Mouse (Mus musculus): ENCODE data around the gene Gab3. TPM values are rescaled to one million over a fixed set of nuclear protein-coding genes. Genes with fewer than 3 reads are reported as not detected.
"Not testable (repeated sequence)": the region's sequence is repeated elsewhere in the genome, so short reads cannot be mapped to it uniquely, and the experiment has no call there.

The Gab3 gene
- polyA plus RNA-seq, 1 experiment from 2014 or later: 2.6 TPM

DNA sequence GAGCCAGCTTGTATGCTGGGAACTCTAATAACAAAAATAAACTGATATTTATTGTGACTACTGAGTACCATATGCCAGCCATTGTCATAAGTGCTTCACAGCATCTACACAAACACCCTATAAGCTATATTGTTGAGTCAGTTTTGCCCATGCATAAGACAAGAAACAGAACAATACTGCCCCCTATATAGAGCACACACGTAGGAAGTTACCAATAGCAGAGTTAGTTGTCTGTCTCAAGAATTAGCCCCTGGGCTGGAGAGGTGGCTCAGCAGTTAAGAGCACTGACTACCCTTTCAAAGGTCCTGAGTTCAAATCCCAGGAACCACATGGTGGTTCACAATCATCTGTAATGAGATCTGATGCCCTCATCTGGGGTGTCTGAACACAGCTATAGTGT is 396 bp upstream of the Gab3 start:
- H3K9me3 ChIP-seq: no peaks in the 10 kb centered on the region
- H3K4me3 ChIP-seq: no peak overlapping the region
- ATAC-seq (replicated peaks): peak; percentile 29
- H3K4me2 ChIP-seq: 0 out of 2 replicates have a peak overlapping the region, but pooled peaks have one; percentile 57
- 39% methylated on average over 1 of the region's 1 CpGs for WGBS
- no peak overlapping the region for H3K27ac ChIP-seq
- H3K4me1 ChIP-seq: no peaks in the 10 kb centered on the region
- H3K27me3 ChIP-seq (replicated peaks): no peaks in the 10 kb centered on the region
- no peaks in the 10 kb centered on the region for H3K36me3 ChIP-seq (replicated peaks)
- H3K9ac ChIP-seq: no peak overlapping the region

DNA sequence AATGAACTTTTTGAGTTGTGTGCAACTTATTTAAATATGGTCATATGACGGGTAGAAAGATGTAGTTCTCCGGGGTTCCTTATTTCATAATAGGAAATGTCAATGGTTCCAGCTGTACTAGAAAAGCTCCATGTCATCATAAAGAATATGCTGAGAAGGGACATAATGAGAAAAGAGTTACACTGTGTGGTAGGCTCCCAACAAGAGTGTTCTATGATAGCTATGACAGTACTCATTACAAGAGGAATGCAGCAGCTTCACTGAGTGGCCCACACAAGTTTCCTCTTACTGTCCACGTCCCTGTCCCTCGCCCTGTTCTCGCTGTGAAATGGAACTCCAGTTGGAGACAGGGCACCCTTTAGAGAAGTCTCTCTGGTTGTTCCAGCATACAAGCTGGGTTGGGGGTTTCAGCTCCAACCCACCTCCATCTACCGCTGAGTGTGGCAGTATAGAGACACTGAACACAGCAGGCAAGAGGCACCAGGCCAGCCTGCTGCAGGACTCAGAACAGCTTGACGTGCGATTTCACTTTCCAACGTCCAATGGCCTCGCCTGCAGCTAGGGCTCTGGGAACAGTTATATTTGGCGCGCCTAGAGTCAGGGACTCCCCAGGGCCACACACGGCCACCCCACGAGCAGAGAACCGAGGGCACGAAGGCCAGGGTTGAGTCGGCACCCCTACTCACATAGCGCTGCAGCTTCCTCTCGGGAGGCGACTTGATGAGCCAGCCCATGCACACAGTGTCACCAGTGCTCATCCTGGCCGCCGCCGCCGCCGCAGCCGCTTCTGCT is 1.1 kb downstream of the Gab3 start:
- WGBS: 30% methylated on average over 26 of the region's 26 CpGs
- Histone ChIP-seq H3K27ac (peak overlapping the region; percentile 49), H3K4me2 (peak overlapping the region; percentile 57), H3K36me3 (replicated peaks) (no peaks in the 10 kb centered on the region), H3K9me3 (no peaks in the 10 kb centered on the region), H3K4me3 (peak overlapping the region; percentile 50), H3K27me3 (replicated peaks) (no peaks in the 10 kb centered on the region), H3K9ac (peak overlapping the region; percentile 48), H3K4me1 (no peaks in the 10 kb centered on the region)
- peak; percentile 93 for ATAC-seq (replicated peaks)

DNA sequence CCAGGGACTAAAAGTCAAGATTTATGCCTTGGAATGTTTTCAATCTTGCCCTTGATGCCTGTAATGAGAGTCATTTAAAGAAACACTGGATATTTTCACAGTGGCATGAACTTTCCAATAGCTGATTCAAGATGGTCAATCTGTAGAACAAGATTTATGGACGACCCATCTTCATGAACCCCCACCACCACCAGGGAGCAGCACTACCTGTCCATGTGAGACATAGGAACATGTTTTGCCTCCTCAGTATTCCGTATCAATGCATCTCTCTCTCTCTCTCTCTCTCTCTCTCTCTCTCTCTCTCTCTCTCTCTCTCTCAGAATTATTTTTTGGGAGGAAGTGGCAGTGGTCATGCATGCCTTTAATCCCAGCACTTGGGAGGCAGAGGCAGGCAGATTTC is 2.9 kb downstream of the Gab3 start:
- Histone ChIP-seq H3K27me3 (replicated peaks) (no peaks in the 10 kb centered on the region), H3K4me3 (no peak overlapping the region), H3K36me3 (replicated peaks) (no peaks in the 10 kb centered on the region), H3K27ac (no peak overlapping the region), H3K9me3 (no peaks in the 10 kb centered on the region), H3K9ac (no peak overlapping the region), H3K4me2 (no peak overlapping the region), H3K4me1 (no peaks in the 10 kb centered on the region)
- no peak for ATAC-seq (replicated peaks)
- WGBS: 59% methylated on average over 2 of the region's 2 CpGs

DNA sequence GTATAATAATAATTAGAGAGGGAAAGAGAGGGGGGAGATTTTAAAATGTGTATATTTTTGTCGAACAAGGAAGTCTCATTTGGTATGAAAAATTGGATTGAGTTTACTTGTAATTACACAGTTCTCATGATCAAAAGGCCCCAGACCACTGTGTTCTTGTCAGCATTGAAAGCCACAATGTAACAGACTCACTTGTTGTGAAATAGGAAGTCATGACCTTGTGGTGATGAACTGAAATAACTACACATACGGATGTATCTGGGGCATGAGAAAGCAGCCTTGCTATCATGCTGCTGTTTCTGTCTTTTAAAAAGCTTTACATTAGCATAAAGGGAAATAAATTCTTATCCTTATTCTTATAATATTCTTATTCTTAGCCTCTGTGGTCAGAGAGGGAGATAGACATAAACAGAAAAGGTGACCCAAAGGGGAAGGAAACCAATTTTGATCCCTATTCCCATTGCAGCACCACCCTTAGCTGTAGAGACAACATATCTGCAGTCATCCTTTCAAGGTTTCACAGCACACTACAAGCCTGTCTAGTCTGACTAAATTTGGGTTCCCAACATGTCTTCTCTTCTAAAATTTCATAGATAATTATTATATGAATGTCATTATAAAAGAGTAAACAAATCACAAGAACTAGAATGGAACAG is 29.0 kb downstream of the Gab3 start:
- H3K9ac ChIP-seq: no peak overlapping the region
- 94% methylated on average over 2 of the region's 2 CpGs for WGBS
- no peak for ATAC-seq (replicated peaks)
- no peak overlapping the region for H3K4me3 ChIP-seq
- no peaks in the 10 kb centered on the region for H3K27me3 ChIP-seq (replicated peaks)
- H3K4me1 ChIP-seq: no peaks in the 10 kb centered on the region
- H3K27ac ChIP-seq: no peak overlapping the region
- no peak overlapping the region for H3K4me2 ChIP-seq
- no peaks in the 10 kb centered on the region for H3K9me3 ChIP-seq
- no peaks in the 10 kb centered on the region for H3K36me3 ChIP-seq (replicated peaks)

DNA sequence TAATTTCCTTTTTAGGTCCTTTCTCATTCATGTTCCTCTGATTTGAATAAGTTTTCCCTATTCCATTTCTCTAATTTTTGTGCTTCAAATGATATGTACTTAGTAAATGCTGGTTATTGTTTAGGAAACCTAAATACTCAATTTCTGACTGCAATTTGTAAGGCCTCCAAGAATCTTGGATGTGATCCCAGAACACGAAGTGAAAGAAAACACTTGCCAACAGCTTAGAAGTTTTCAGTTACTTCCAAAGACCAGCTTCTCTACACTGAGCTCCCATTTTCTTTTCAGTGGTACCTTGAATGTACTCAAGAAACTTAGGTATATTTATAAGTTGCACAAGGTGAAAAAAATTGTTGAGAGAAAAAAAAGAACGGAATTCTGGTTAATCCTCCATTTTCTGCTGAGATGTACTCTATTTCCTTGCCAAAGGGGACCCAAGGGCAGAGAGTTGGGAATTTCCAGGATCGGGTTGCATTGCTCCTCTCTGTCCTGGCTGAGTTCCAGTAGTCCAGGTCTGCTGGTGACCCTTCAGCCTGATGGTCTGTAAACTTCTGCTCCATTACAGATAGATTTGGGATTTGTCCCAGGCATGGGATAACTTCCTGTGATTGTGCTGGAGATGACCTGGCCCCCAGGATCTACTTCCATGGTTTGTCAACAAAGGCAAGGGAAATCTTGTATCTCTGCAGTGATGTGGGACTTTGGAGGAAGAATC is 38.2 kb downstream of the Gab3 start:
- no peak overlapping the region for H3K27ac ChIP-seq
- H3K4me3 ChIP-seq: no peak overlapping the region
- no peak overlapping the region for H3K4me2 ChIP-seq
- no peak for ATAC-seq (replicated peaks)
- H3K9ac ChIP-seq: no peak overlapping the region
- H3K4me1 ChIP-seq: no peaks in the 10 kb centered on the region
- H3K9me3 ChIP-seq: no peaks in the 10 kb centered on the region
- no peaks in the 10 kb centered on the region for H3K36me3 ChIP-seq (replicated peaks)
- H3K27me3 ChIP-seq (replicated peaks): no peaks in the 10 kb centered on the region
- WGBS: 74% methylated on average over 3 of the region's 3 CpGs

DNA sequence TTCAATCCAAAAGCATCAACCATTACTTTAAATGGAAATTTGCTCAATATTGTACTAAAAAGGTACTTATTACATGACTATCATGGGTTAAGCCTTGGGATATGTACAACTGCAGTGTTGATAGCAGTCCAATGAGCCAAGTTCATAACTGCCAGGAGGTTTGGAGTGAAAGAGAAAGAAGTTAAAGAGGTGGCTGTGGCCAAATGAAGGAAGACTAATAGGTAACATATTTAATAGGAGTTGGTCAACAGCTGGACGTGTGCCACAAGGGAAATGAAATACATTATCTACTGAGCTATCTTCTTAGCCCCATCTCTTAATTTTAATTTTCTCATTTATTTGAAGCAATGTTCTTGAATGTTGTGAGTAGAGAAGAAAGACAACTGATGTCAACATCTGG is 39.3 kb downstream of the Gab3 start:
- no peaks in the 10 kb centered on the region for H3K27me3 ChIP-seq (replicated peaks)
- 91% methylated on average over 1 of the region's 1 CpGs for WGBS
- no peak for ATAC-seq (replicated peaks)

DNA sequence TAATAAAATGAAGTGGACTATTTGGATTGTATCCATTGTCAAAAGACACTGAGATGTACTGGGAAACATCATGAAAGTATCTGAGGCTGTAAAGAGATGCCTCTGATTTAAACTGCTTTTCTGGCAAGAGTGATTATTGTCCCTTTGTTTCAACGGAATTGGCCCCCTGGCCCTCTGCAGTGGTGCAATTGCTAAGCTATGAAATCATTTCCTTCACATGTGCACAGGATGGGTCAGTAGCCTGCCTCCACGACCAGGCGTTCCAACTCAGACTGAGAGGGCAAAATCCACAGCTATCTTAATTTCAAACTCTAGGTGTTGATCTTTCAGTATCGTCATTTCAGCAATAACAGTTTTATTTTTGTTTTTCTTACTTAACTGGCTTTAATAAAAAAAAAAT is 40.7 kb downstream of the Gab3 start:
- Histone ChIP-seq H3K27ac (no peak overlapping the region), H3K27me3 (replicated peaks) (no peaks in the 10 kb centered on the region)
- WGBS: 79% methylated on average over 4 of the region's 4 CpGs

More for the DNA sequence above, 39.3 kb downstream of the Gab3 start:
- Histone ChIP-seq H3K9ac (no peak overlapping the region), H3K4me1 (no peaks in the 10 kb centered on the region), H3K9me3 (no peaks in the 10 kb centered on the region), H3K27ac (no peak overlapping the region), H3K4me3 (no peak overlapping the region), H3K4me2 (no peak overlapping the region), H3K36me3 (replicated peaks) (no peaks in the 10 kb centered on the region)

DNA sequence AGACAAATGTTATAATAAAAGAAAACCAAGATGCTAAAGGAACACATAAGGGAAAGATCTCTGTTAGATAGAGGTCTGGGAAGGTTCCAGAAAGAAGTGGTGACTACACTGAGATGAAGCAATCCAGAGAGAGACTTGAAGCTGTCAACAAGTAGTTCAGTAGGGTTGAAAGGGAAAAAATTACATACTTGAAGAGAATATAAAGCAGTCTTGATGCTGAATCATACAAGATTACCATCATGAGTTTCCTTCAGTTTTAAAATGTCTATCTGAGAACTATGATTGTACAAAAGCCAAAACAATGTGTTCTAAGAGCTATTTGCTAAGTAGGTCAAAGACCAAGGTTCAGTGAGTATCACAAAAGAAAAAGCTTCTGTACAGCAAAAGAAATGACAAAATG is 48.6 kb downstream of the Gab3 start:
- Histone ChIP-seq H3K9ac (no peak overlapping the region), H3K27me3 (replicated peaks) (no peaks in the 10 kb centered on the region), H3K4me3 (no peak overlapping the region), H3K4me1 (no peaks in the 10 kb centered on the region), H3K4me2 (no peak overlapping the region), H3K27ac (no peak overlapping the region), H3K36me3 (replicated peaks) (no peaks in the 10 kb centered on the region), H3K9me3 (no peaks in the 10 kb centered on the region)
- ATAC-seq (replicated peaks): no peak

More for the DNA sequence above, 40.7 kb downstream of the Gab3 start:
- H3K4me2 ChIP-seq: no peak overlapping the region
- no peak for ATAC-seq (replicated peaks)
- no peaks in the 10 kb centered on the region for H3K36me3 ChIP-seq (replicated peaks)
- no peak overlapping the region for H3K4me3 ChIP-seq
- no peaks in the 10 kb centered on the region for H3K9me3 ChIP-seq
- H3K9ac ChIP-seq: no peak overlapping the region
- no peaks in the 10 kb centered on the region for H3K4me1 ChIP-seq

DNA sequence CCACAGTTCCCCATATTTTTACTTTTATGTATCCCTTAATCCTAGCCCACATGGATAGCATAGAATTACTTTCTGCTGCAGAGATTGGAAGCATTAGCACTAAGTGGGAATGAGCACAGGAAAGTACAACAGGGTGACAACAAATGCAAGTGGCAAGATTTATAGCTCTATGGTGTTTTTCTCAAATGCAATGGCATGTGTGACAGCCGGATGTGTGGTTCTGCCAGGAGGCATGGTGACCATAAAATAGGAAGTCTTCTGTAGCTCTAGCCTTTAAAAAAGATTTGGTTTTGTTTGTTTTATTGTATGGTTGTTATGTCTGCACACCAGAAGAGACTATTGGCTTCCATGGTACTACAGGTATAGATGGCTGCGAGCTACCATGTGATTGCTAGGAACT is 50.1 kb downstream of the Gab3 start:
- no peak overlapping the region for H3K9ac ChIP-seq

DNA sequence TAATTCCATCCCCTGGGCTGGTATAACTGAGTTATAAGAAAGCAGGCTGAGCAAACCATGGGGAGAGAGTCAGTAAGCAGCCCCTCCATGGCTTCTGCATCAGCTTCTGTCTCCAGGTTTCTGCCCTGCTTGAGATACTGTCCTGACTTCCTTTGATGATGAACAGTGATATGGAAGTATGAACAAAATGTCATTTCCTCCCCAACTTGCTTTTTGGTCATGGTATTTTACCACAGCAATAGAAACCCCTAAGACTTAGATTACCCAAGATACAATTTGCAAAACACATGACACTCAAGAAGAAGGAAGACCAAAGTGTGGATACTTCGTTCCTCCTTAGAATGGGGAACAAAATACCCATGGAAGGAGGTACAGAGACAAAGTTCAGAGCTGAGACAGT is 51.2 kb downstream of the Gab3 start:
- H3K9me3 ChIP-seq; ATAC-seq (replicated peaks); H3K27ac ChIP-seq; H3K9ac ChIP-seq; H3K36me3 ChIP-seq (replicated peaks); H3K4me2 ChIP-seq; H3K4me1 ChIP-seq; H3K4me3 ChIP-seq; H3K27me3 ChIP-seq (replicated peaks): not testable (repeated sequence)
- WGBS: 45% methylated on average over 1 of the region's 1 CpGs

More for the DNA sequence above, 50.1 kb downstream of the Gab3 start:
- Histone ChIP-seq H3K4me3 (no peak overlapping the region), H3K4me2 (no peak overlapping the region), H3K4me1 (no peaks in the 10 kb centered on the region), H3K9me3 (no peaks in the 10 kb centered on the region), H3K27ac (no peak overlapping the region), H3K27me3 (replicated peaks) (no peaks in the 10 kb centered on the region), H3K36me3 (replicated peaks) (no peaks in the 10 kb centered on the region)
- ATAC-seq (replicated peaks): no peak
- 95% methylated on average over 2 of the region's 2 CpGs for WGBS

DNA sequence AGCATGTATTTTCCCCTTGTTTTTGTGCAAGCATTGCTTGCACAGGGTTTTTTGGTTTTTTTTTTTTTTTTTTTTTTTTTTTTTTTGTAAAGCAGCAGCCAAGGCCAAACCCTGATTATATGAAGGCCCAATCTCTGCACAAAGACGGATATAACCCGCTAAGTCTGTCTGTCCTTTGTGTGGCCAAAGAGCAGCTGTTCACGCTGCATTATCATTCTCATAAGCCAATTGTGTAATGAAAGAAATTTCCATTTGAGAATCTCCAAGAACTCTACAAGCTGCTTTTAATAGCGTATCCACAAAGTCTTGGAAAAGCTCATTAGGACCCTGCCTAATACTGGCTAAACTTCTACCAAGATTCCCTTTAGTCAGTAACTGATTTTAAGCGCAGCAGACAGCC is 101.5 kb downstream of the Gab3 start:
- H3K9ac ChIP-seq: no peak overlapping the region
- 53% methylated on average over 5 of the region's 5 CpGs for WGBS
- no peaks in the 10 kb centered on the region for H3K4me1 ChIP-seq
- H3K27ac ChIP-seq: no peak overlapping the region
- H3K36me3 ChIP-seq (replicated peaks): no peaks in the 10 kb centered on the region
- H3K27me3 ChIP-seq (replicated peaks): no peaks in the 10 kb centered on the region
- ATAC-seq (replicated peaks): no peak
- no peak overlapping the region for H3K4me2 ChIP-seq
- no peak overlapping the region for H3K4me3 ChIP-seq
- no peaks in the 10 kb centered on the region for H3K9me3 ChIP-seq

DNA sequence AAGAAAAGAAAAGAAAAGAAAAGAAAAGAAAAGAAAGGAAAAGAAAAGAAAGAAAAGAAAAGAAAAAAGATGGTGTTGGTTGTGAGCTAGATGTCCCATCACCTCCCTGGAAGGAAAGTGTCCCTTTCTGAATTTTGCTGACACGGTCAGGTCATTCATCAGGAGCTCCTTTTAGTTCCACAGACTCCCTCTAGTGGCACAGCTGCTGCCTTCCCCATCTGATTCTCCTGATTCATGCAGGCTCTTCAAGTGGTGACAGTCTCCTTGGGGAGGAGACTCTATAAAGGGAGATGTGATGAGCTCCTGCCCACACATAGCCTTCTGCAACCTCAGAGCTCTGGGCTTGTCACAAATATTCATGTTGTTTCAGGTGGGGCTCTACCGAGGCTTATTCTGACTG is 122.4 kb downstream of the Gab3 start:
- not testable (repeated sequence) for H3K9ac ChIP-seq; H3K4me1 ChIP-seq; H3K36me3 ChIP-seq (replicated peaks); ATAC-seq (replicated peaks); H3K9me3 ChIP-seq; H3K27ac ChIP-seq; H3K4me3 ChIP-seq; H3K27me3 ChIP-seq (replicated peaks); H3K4me2 ChIP-seq
- WGBS: 35% methylated on average over 1 of the region's 2 CpGs
